Mouse (Mus musculus): ENCODE data around the gene Yes1. TPM values are rescaled to one million over a fixed set of nuclear protein-coding genes. Genes with fewer than 3 reads are reported as not detected.
"Not testable (repeated sequence)": the region's sequence is repeated elsewhere in the genome, so short reads cannot be mapped to it uniquely, and the experiment has no call there.

The Yes1 gene
- polyA plus RNA-seq, 1 experiment from 2014 or later = 21.5 TPM

- no peak overlapping the region for H3K4me3 ChIP-seq (replicated peaks)
- H3K27me3 ChIP-seq = no peaks in the 10 kb centered on the region
- no peaks in the 10 kb centered on the region for H3K4me1 ChIP-seq (replicated peaks)
- no peak overlapping the region for H3K4me2 ChIP-seq (replicated peaks)
- H3K27ac ChIP-seq = no peak overlapping the region
- WGBS = 92% methylated on average over 8 of the region's 8 CpGs
- no peaks in the 10 kb centered on the region for H3K9me3 ChIP-seq
- no peak overlapping the region for H3K9ac ChIP-seq (replicated peaks)
- no peak for ATAC-seq
- H3K36me3 ChIP-seq = peaks cover 7% of the 10 kb centered on the region
Measured at GRCm38 (mm10) chr5:32728851-32729250, 117.9 kb downstream of the Yes1 start.

GRCm38 (mm10) chr5:32733892-32734291 lies 122.9 kb downstream of the Yes1 start:
- peaks cover 37% of the 10 kb centered on the region for H3K36me3 ChIP-seq
- 96% methylated on average over 6 of the region's 6 CpGs for WGBS
- H3K4me1 ChIP-seq (replicated peaks); H3K27ac ChIP-seq; H3K9ac ChIP-seq (replicated peaks); H3K9me3 ChIP-seq; H3K4me3 ChIP-seq (replicated peaks); H3K4me2 ChIP-seq (replicated peaks); H3K27me3 ChIP-seq: not testable (repeated sequence)
- peak; percentile 56; the same call in 1 of the 2 replicates for ATAC-seq

GRCm38 (mm10) chr5:32735779-32736178 lies 124.8 kb downstream of the Yes1 start:
- 93% methylated on average over 6 of the region's 6 CpGs for whole genome bisulfite sequencing
- Histone ChIP-seq H3K36me3 (peaks cover 37% of the 10 kb centered on the region), H3K9me3 (no peaks in the 10 kb centered on the region), H3K9ac (replicated peaks) (no peak overlapping the region), H3K27ac (no peak overlapping the region), H3K4me2 (replicated peaks) (no peak overlapping the region), H3K4me3 (replicated peaks) (no peak overlapping the region), H3K4me1 (replicated peaks) (0 out of 2 replicates have a peak, but pooled peaks cover under 1% of the 10 kb centered on the region), H3K27me3 (no peaks in the 10 kb centered on the region)
- no peak for ATAC-seq

Other genes with a start within 250 kb of the Yes1 start
- 209 and 244 TPM in 2 replicates for gene Ppp1cb, start 152.3 kb upstream of the Yes1 start, polyA plus RNA-seq (2015; fragmentation: Nextera tagmentation; extraction: Ambion mirVana)
- 98.1 and 106 TPM in 2 replicates for gene Pisd, start 174.5 kb downstream of the Yes1 start, polyA plus RNA-seq (2015; fragmentation: Nextera tagmentation; extraction: Ambion mirVana)
- gene Gm20671, start 215.9 kb downstream of the Yes1 start, polyA plus RNA-seq (2015; fragmentation: Nextera tagmentation; extraction: Ambion mirVana) = not detected in 2 replicates
- 13.5 and 14.9 TPM in 2 replicates for gene Prr14l, start 243.1 kb downstream of the Yes1 start, polyA plus RNA-seq (2015; fragmentation: Nextera tagmentation; extraction: Ambion mirVana)